Mouse (Mus musculus): ENCODE data around the gene Rab34. TPM values are rescaled to one million over a fixed set of nuclear protein-coding genes. Genes with fewer than 3 reads are reported as not detected.

Rab34 gene
- polyA plus RNA-seq, 1 experiment: 36.6 TPM

GRCm38 (mm10) chr11:78153778-78154177 lies 34.5 kb upstream of the Rab34 start:
- WGBS: 59% methylated on average over 13 of the region's 13 CpGs
- peak in 1 of 2 experiments; percentile 20 for DNase-seq
- peaks cover 7% of the 10 kb centered on the region for H3K4me1 ChIP-seq (ENCODE audit: control insufficient read depth, insufficient read depth, low read length)

GRCm38 (mm10) chr11:78155674-78156073 lies 32.6 kb upstream of the Rab34 start:
- TF ChIP-seq POLR2A (IDR thresholded peaks at IDR 0.05; ENCODE audit: borderline replicate concordance, insufficient read depth, low read length): no peak
- no peak for TF ChIP-seq CTCF (IDR thresholded peaks at IDR 0.05; ENCODE audit: borderline replicate concordance, insufficient read depth, low read depth, low read length)
- peaks cover 7% of the 10 kb centered on the region for H3K4me1 ChIP-seq (ENCODE audit: control insufficient read depth, insufficient read depth, low read length)

More at GRCm38 (mm10) chr11:78153778-78154177, 34.5 kb upstream of the Rab34 start:
- no peaks in the 10 kb centered on the region for H3K27me3 ChIP-seq (ENCODE audit: control insufficient read depth, insufficient read depth, low read length)
- H3K4me3 ChIP-seq (replicated peaks; ENCODE audit: insufficient read depth, low read depth, low read length): no peak overlapping the region
- no peak overlapping the region for H3K27ac ChIP-seq (ENCODE audit: insufficient read depth, low read length)
- TF ChIP-seq POLR2A (IDR thresholded peaks at IDR 0.05; ENCODE audit: borderline replicate concordance, insufficient read depth, low read length) (no peak), CTCF (IDR thresholded peaks at IDR 0.05; ENCODE audit: borderline replicate concordance, insufficient read depth, low read depth, low read length) (no peak)

DNA sequence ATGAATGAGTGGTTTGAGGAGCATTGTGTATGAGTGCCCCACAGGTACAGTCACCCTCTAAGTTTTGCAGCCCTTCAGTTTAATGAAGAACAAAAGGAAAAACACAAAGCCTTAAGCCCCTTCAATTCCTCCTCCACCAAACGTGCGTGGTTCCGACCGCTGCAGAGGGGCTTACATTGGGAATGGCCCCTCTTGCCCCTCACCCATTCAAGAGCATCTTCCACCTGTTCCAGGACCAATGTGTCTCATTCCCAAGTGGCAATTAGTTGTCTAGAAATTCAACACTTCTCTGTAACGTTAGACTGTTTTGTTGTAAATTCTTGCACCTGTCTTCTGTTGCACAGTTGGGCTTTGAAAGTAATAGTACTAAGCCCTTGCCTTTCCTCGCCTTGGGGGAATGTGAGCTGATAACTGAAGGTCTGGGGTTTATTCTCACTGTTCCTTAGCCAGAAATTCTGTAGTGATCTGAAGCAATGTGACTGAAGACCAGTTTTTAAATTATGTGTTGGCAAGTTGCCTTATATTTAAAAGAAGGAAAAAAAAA lies 32.0 kb upstream of the Rab34 start:
- no peaks in the 10 kb centered on the region for H3K27me3 ChIP-seq (ENCODE audit: control insufficient read depth, insufficient read depth, low read length)
- 87% methylated on average over 6 of the region's 6 CpGs for WGBS
- H3K4me1 ChIP-seq (ENCODE audit: control insufficient read depth, insufficient read depth, low read length): peaks cover 7% of the 10 kb centered on the region
- H3K27ac ChIP-seq (ENCODE audit: insufficient read depth, low read length): no peak overlapping the region
- TF ChIP-seq CTCF (IDR thresholded peaks at IDR 0.05; ENCODE audit: borderline replicate concordance, insufficient read depth, low read depth, low read length): no peak
- TF ChIP-seq POLR2A (IDR thresholded peaks at IDR 0.05; ENCODE audit: borderline replicate concordance, insufficient read depth, low read length): no peak
- H3K4me3 ChIP-seq (replicated peaks; ENCODE audit: insufficient read depth, low read depth, low read length): no peak overlapping the region
- no peak for DNase-seq

More at GRCm38 (mm10) chr11:78155674-78156073, 32.6 kb upstream of the Rab34 start:
- DNase-seq: peak in 1 of 2 experiments; percentile 56
- no peaks in the 10 kb centered on the region for H3K27me3 ChIP-seq (ENCODE audit: control insufficient read depth, insufficient read depth, low read length)
- WGBS: 51% methylated on average over 5 of the region's 5 CpGs
- H3K27ac ChIP-seq (ENCODE audit: insufficient read depth, low read length): no peak overlapping the region
- no peak overlapping the region for H3K4me3 ChIP-seq (replicated peaks; ENCODE audit: insufficient read depth, low read depth, low read length)

GRCm38 (mm10) chr11:78159096-78159495 lies 29.1 kb upstream of the Rab34 start:
- Histone ChIP-seq H3K27ac (ENCODE audit: insufficient read depth, low read length) (no peak overlapping the region), H3K27me3 (ENCODE audit: control insufficient read depth, insufficient read depth, low read length) (no peaks in the 10 kb centered on the region)
- 14% methylated on average over 2 of the region's 2 CpGs for WGBS

DNA sequence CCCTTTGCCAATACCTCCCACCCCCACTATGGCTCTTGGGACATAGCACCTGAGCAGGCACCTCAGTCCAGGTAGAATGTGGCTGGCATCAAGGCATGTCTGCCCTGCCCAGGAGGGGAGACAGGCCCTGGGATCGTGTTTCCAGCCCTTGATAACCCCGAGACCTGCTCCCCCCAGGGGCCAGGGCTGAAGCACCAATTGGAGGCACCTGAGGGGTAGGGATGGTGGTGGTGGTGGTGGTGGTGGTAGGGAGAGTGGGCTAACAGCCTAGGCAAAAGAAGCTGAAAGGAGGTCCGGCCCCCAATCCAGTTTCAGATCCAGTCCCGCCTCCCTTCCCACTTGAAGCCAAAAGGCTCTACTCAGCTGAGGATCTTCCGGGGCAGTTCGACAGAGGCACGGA lies 28.7 kb upstream of the Rab34 start:
- no peaks in the 10 kb centered on the region; the same call in 1 of the 2 replicates for H3K4me1 ChIP-seq (ENCODE audit: control insufficient read depth, insufficient read depth, low read length)
- H3K27ac ChIP-seq (ENCODE audit: insufficient read depth, low read length): no peak overlapping the region
- no peak for DNase-seq
- TF ChIP-seq CTCF (IDR thresholded peaks at IDR 0.05; ENCODE audit: borderline replicate concordance, insufficient read depth, low read depth, low read length) (no peak), POLR2A (IDR thresholded peaks at IDR 0.05; ENCODE audit: borderline replicate concordance, insufficient read depth, low read length) (no peak)
- no peaks in the 10 kb centered on the region for H3K27me3 ChIP-seq (ENCODE audit: control insufficient read depth, insufficient read depth, low read length)
- H3K4me3 ChIP-seq (replicated peaks; ENCODE audit: insufficient read depth, low read depth, low read length): no peak overlapping the region
- WGBS: 61% methylated on average over 7 of the region's 7 CpGs

More at GRCm38 (mm10) chr11:78159096-78159495, 29.1 kb upstream of the Rab34 start:
- Histone ChIP-seq H3K4me1 (ENCODE audit: control insufficient read depth, insufficient read depth, low read length) (no peaks in the 10 kb centered on the region; the same call in 1 of the 2 replicates), H3K4me3 (replicated peaks; ENCODE audit: insufficient read depth, low read depth, low read length) (no peak overlapping the region)
- DNase-seq: peak; percentile 79 to 84
- TF ChIP-seq POLR2A (IDR thresholded peaks at IDR 0.05; ENCODE audit: borderline replicate concordance, insufficient read depth, low read length): no peak
- peak; percentile 98 for TF ChIP-seq CTCF (IDR thresholded peaks at IDR 0.05; ENCODE audit: borderline replicate concordance, insufficient read depth, low read depth, low read length)

DNA sequence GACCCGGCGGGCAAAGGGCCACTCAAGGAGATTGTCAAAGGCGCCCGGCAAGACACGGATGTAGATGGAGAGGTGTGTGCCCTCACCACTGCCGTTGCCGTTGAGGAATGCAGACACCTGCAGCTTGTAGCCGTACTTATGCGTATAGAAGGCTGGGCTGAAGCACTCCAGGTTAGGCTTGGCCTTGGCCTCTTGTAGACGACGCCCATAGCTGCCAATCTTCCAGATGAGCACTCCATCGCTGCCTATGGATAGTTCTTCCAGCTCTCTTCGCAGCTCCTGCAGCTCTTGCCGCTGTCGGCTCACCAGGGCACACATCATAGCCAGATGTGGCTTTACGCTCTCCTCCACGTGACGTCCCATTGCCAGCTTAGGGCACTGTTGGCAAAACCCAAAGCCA lies 28.1 kb upstream of the Rab34 start:
- H3K27ac ChIP-seq (ENCODE audit: insufficient read depth, low read length): no peak overlapping the region
- TF ChIP-seq POLR2A (IDR thresholded peaks at IDR 0.05; ENCODE audit: borderline replicate concordance, insufficient read depth, low read length): no peak
- 85% methylated on average over 18 of the region's 18 CpGs for WGBS
- DNase-seq: no peak
- no peaks in the 10 kb centered on the region; the same call in 1 of the 2 replicates for H3K4me1 ChIP-seq (ENCODE audit: control insufficient read depth, insufficient read depth, low read length)
- H3K4me3 ChIP-seq (replicated peaks; ENCODE audit: insufficient read depth, low read depth, low read length): no peak overlapping the region
- no peaks in the 10 kb centered on the region for H3K27me3 ChIP-seq (ENCODE audit: control insufficient read depth, insufficient read depth, low read length)

DNA sequence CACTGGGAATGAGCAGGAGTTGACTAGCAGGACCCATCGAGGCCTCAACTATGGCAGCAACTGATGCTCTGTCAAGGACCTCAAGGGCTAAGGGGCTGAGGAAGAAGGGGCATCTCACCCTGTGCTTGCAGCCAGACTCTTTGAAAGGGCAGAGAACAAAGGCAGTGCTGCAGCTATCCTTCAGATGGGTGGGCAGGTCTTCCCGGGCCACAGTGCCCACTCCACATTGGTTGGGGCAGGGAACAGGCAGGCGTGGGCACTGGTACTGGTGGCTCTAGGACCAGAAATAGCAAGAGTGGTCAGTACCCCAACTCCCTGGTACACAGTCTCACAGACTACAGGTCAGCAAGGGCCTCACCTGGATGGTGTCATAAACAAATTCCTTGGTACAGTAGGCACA lies 27.6 kb upstream of the Rab34 start:
- Histone ChIP-seq H3K27ac (ENCODE audit: insufficient read depth, low read length) (no peak overlapping the region), H3K4me3 (replicated peaks; ENCODE audit: insufficient read depth, low read depth, low read length) (no peak overlapping the region), H3K4me1 (ENCODE audit: control insufficient read depth, insufficient read depth, low read length) (no peaks in the 10 kb centered on the region; the same call in 1 of the 2 replicates), H3K27me3 (ENCODE audit: control insufficient read depth, insufficient read depth, low read length) (no peaks in the 10 kb centered on the region)
- no peak for DNase-seq
- WGBS: 79% methylated on average over 3 of the region's 3 CpGs
- TF ChIP-seq CTCF (IDR thresholded peaks at IDR 0.05; ENCODE audit: borderline replicate concordance, insufficient read depth, low read depth, low read length): no peak
- TF ChIP-seq POLR2A (IDR thresholded peaks at IDR 0.05; ENCODE audit: borderline replicate concordance, insufficient read depth, low read length): no peak

DNA sequence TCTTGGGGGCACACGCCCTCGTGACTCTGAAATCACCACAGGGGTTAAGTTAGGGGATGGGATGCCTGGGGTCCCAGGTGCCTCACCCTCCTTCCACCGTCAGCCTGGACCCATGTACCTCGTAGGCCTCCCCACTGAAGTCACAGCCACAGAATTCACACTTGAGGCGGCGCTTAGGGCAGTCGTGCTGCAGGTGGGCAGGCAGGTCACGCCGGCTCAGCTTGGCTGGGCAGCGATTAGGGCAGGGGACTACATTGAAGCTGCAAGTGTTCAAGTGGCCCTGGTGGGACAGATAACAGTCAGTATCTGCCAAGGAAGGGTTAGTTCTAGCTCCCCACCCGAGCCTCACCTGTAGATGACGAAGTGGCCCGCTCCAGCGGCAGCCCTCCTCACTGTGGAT lies 27.1 kb upstream of the Rab34 start:
- 86% methylated on average over 14 of the region's 14 CpGs for WGBS
- Histone ChIP-seq H3K27ac (ENCODE audit: insufficient read depth, low read length) (no peak overlapping the region), H3K4me3 (replicated peaks; ENCODE audit: insufficient read depth, low read depth, low read length) (no peak overlapping the region), H3K4me1 (ENCODE audit: control insufficient read depth, insufficient read depth, low read length) (no peaks in the 10 kb centered on the region; the same call in 1 of the 2 replicates), H3K27me3 (ENCODE audit: control insufficient read depth, insufficient read depth, low read length) (no peaks in the 10 kb centered on the region)
- no peak for DNase-seq
- no peak for TF ChIP-seq POLR2A (IDR thresholded peaks at IDR 0.05; ENCODE audit: borderline replicate concordance, insufficient read depth, low read length)
- no peak for TF ChIP-seq CTCF (IDR thresholded peaks at IDR 0.05; ENCODE audit: borderline replicate concordance, insufficient read depth, low read depth, low read length)

Data from cerebellum, adult 2 months (tissue).